Mouse (Mus musculus) liver, embryonic 13.5 days (tissue): ENCODE results near the gene Cntnap5a. TPM values are rescaled to one million over a fixed set of nuclear protein-coding genes. Genes with fewer than 3 reads are reported as not detected.

Experiments used
- ATAC-seq: fragments of 200-750 bp; cut with Nextera tagmentation; 2 replicates; pipeline ENCODE4 v1.8.0; 2017; ENCODE audit warnings: low read depth, mild to moderate bottlenecking, moderate number of reproducible peaks, moderate library complexity
- DNase-seq: peaks from one replicate; pipeline ENCODE4 v3.0.0; 2022
- H3K27ac ChIP-seq: fragments of 300-500 bp; sonication (generic); 2 replicates; pipeline ENCODE4 v1.5.1; 2015; ENCODE audit warnings: moderate library complexity, mild to moderate bottlenecking, inconsistent platforms
- H3K27me3 ChIP-seq: fragments of 300-500 bp; sonication (generic); 2 replicates; pipeline ENCODE4 v1.6.1; 2015; ENCODE audit warnings: mild to moderate bottlenecking, inconsistent platforms
- H3K36me3 ChIP-seq: fragments of 300-500 bp; sonication (generic); 2 replicates; pipeline ENCODE4 v1.6.1; 2015; ENCODE audit warnings: mild to moderate bottlenecking, inconsistent platforms
- H3K4me1 ChIP-seq: fragments of 300-500 bp; sonication (generic); replicated peaks from 2 replicates; pipeline ENCODE4 v1.6.1; 2015; ENCODE audit warnings: inconsistent platforms
- H3K4me2 ChIP-seq: fragments of 300-500 bp; sonication (generic); 2 replicates; pipeline ENCODE4 v1.6.1; 2015; ENCODE audit warnings: inconsistent platforms, mild to moderate bottlenecking, moderate library complexity
- H3K4me3 ChIP-seq: fragments of 300-500 bp; sonication (generic); replicated peaks from 2 replicates; pipeline ENCODE4 v1.5.1; 2015; ENCODE audit warnings: mild to moderate bottlenecking, inconsistent platforms
- H3K9ac ChIP-seq: fragments of 300-500 bp; sonication (generic); 2 replicates; pipeline ENCODE4 v1.6.1; 2015; ENCODE audit warnings: mild to moderate bottlenecking, inconsistent platforms
- H3K9me3 ChIP-seq: fragments of 300-500 bp; sonication (generic); replicated peaks from 2 replicates; pipeline ENCODE4 v1.6.1; 2016; ENCODE audit warnings: inconsistent platforms
- WGBS: fragments of 180-500 bp; shearing (Covaris S2); methylation state at CpG from one replicate; pipeline ENCODE4 v1.1.7; 2015; ENCODE audit not compliant: insufficient replicate concordance; 5-methylcytosine and 5-hydroxymethylcytosine counted together
- polyA plus RNA-seq: library from polyadenylated mRNA; unstranded; fragments of >200 nt; fragmentation: Nextera tagmentation; extraction: Ambion mirVana; gene quantifications from 2 replicates; pipeline ENCODE4 v1.2.1, GENCODE M21; 2015

The Cntnap5a gene
- polyA plus RNA-seq, 1 experiment from 2014 or later, result not detected

DNA sequence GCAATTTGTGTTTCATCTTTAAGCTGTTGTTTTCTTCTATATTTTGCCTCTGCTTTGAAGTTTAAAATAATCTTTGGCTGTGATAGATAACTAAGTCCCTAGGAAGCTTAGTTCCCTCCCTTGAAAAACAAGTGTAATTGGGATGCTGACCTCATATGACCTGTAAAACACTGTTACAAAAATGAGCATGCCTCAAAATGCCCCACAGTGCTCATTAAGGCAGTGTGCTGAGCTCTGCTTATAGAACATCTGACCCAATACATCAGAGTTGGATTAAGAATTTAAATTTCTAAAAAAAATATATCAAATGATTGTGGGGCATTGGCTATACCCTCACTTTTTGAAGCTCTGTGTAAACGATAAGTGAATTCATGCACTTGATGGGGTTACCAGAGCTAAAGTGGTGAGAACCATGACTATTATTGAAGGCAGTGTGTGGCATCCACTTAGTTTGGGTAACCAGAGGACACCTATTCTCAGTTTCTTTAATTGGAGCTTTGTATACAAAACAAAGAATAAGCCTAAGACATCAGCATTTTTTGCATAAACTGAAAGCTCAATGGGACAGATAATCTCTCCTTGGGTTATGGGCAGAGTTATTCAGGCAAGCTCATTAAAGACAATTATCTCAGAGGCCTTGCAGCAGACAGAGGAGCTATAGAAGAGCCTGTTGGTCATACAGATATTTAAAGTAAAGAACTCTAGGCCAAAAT lies 241.6 kb downstream of the Cntnap5a start:
- Histone ChIP-seq H3K4me2 (no peak overlapping the region), H3K9ac (no peak overlapping the region), H3K27ac (no peak overlapping the region), H3K36me3 (no peaks in the 10 kb centered on the region), H3K4me1 (no peaks in the 10 kb centered on the region), H3K9me3 (no peaks in the 10 kb centered on the region), H3K27me3 (no peaks in the 10 kb centered on the region), H3K4me3 (no peak overlapping the region)
- WGBS, result 72% methylated on average over 1 of the region's 1 CpGs
- ATAC-seq (no peak), DNase-seq (no peak)

DNA sequence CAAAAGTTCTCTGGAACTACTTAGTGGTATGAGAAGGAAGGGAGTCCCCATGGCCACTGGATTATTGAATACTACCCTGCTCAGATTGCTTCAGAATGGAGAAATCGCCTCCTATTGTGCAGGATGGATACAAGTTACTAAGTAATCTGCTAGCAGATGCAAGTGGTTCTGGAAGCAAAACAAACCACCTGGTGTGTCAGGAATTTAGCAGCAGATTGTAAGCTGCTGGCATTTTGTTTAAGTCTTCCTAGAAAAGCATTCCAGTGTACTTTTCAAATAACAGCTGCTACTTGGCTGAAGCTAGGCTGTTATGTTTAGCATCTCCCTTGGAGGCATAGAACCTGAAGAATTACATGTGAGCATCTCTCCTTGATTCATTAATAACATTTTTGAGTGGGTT lies 247.5 kb downstream of the Cntnap5a start:
- DNase-seq, result no peak
- H3K9ac ChIP-seq, result no peak overlapping the region
- H3K27ac ChIP-seq, result no peak overlapping the region
- no peaks in the 10 kb centered on the region for H3K36me3 ChIP-seq
- no peaks in the 10 kb centered on the region for H3K9me3 ChIP-seq
- no peaks in the 10 kb centered on the region for H3K4me1 ChIP-seq
- H3K4me2 ChIP-seq, result no peak overlapping the region
- ATAC-seq, result no peak
- 10% methylated on average over 1 of the region's 1 CpGs for WGBS
- H3K27me3 ChIP-seq, result no peaks in the 10 kb centered on the region
- H3K4me3 ChIP-seq, result no peak overlapping the region

- H3K27ac ChIP-seq, result no peak overlapping the region
- WGBS, result 69% methylated on average over 3 of the region's 3 CpGs
- H3K27me3 ChIP-seq, result no peaks in the 10 kb centered on the region
- no peak overlapping the region for H3K9ac ChIP-seq
- no peaks in the 10 kb centered on the region for H3K36me3 ChIP-seq
- no peak overlapping the region for H3K4me2 ChIP-seq
- DNase-seq, result no peak
- no peaks in the 10 kb centered on the region for H3K9me3 ChIP-seq
- no peak overlapping the region for H3K4me3 ChIP-seq
- no peaks in the 10 kb centered on the region for H3K4me1 ChIP-seq
- ATAC-seq, result no peak
Observed at GRCm38 (mm10) chr1:115945892-115946291, 261.3 kb downstream of the Cntnap5a start.

- H3K4me1 ChIP-seq, result no peaks in the 10 kb centered on the region
- no peak overlapping the region for H3K27ac ChIP-seq
- DNase-seq (no peak), ATAC-seq (no peak)
- H3K36me3 ChIP-seq, result no peaks in the 10 kb centered on the region
- no peaks in the 10 kb centered on the region for H3K9me3 ChIP-seq
- no peaks in the 10 kb centered on the region for H3K27me3 ChIP-seq
- no peak overlapping the region for H3K9ac ChIP-seq
- no peak overlapping the region for H3K4me3 ChIP-seq
- WGBS, result 77% methylated on average over 2 of the region's 2 CpGs
- no peak overlapping the region for H3K4me2 ChIP-seq
Observed at GRCm38 (mm10) chr1:115956528-115956927, 272.0 kb downstream of the Cntnap5a start.

- DNase-seq, result no peak
- WGBS, result 64% methylated on average over 4 of the region's 4 CpGs
Observed at GRCm38 (mm10) chr1:115964993-115965575, 280.5 kb downstream of the Cntnap5a start.

DNA sequence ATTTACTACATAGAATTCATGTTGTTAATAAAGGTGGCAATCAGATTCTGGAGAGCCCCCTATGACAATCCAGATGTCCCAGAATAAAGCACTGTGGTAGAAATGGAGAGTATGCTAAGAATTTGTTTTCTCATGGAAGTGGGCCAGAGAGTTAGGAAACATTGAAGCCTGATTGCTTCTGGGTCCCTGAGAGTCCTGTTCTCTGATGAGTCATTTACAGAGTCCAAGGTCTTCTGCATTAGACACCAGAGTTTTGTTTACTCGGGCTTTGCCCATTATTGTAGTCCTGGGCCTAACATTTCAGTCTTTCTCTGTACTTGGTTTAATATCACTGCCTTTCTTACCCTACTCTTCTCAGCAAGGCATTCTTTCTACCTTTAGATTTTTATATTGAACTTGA lies 305.6 kb downstream of the Cntnap5a start:
- no peak for ATAC-seq

More at GRCm38 (mm10) chr1:115964993-115965575, 280.5 kb downstream of the Cntnap5a start:
- Histone ChIP-seq H3K36me3 (no peaks in the 10 kb centered on the region), H3K27ac (no peak overlapping the region), H3K4me1 (no peaks in the 10 kb centered on the region), H3K27me3 (no peaks in the 10 kb centered on the region), H3K4me2 (no peak overlapping the region), H3K4me3 (no peak overlapping the region), H3K9me3 (no peaks in the 10 kb centered on the region), H3K9ac (no peak overlapping the region)
- ATAC-seq, result no peak

GRCm38 (mm10) chr1:116015768-116016167 lies 331.2 kb downstream of the Cntnap5a start:
- H3K27me3 ChIP-seq, result no peaks in the 10 kb centered on the region
- H3K27ac ChIP-seq, result no peak overlapping the region
- H3K9me3 ChIP-seq, result no peaks in the 10 kb centered on the region
- no peak for ATAC-seq
- WGBS, result 37% methylated on average over 2 of the region's 2 CpGs
- no peaks in the 10 kb centered on the region for H3K4me1 ChIP-seq
- no peak overlapping the region for H3K4me3 ChIP-seq
- DNase-seq, result no peak
- H3K36me3 ChIP-seq, result no peaks in the 10 kb centered on the region
- H3K9ac ChIP-seq, result no peak overlapping the region
- H3K4me2 ChIP-seq, result no peak overlapping the region

More for the DNA sequence above, 305.6 kb downstream of the Cntnap5a start:
- Histone ChIP-seq H3K4me1 (no peaks in the 10 kb centered on the region), H3K27ac (no peak overlapping the region), H3K9me3 (no peaks in the 10 kb centered on the region), H3K4me2 (no peak overlapping the region), H3K9ac (no peak overlapping the region), H3K4me3 (no peak overlapping the region), H3K36me3 (no peaks in the 10 kb centered on the region), H3K27me3 (no peaks in the 10 kb centered on the region)
- WGBS, result 48% methylated on average over 1 of the region's 1 CpGs
- no peak for DNase-seq

GRCm38 (mm10) chr1:116029653-116030052 lies 345.1 kb downstream of the Cntnap5a start:
- 49% methylated on average over 1 of the region's 1 CpGs for WGBS
- DNase-seq, result no peak
- Histone ChIP-seq H3K9ac (no peak overlapping the region), H3K27ac (no peak overlapping the region), H3K36me3 (no peaks in the 10 kb centered on the region), H3K4me2 (no peak overlapping the region), H3K27me3 (no peaks in the 10 kb centered on the region), H3K4me1 (no peaks in the 10 kb centered on the region), H3K4me3 (no peak overlapping the region), H3K9me3 (no peaks in the 10 kb centered on the region)
- no peak for ATAC-seq

DNA sequence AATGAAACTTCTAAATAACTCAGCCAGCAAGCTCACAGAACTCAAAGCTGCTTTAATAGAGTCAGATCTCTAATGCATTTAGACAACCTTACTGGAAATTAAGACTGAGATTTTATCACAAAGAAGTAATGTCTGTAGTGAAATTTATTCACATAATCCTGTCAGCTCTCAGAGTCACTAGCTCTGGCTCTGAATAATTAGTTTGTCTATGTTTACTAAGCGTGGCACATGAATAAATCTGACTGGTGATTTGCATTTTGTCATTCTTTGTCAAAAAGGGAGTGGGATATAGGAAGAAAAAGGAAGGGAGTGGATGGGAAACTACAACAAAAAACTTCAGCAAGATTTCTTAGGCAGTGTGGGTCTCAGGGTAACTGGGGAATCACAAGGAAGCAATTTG lies 351.3 kb downstream of the Cntnap5a start:
- no peaks in the 10 kb centered on the region for H3K36me3 ChIP-seq
- H3K4me2 ChIP-seq, result no peak overlapping the region
- no peak overlapping the region for H3K27ac ChIP-seq
- DNase-seq, result no peak
- no peak overlapping the region for H3K9ac ChIP-seq
- ATAC-seq, result no peak
- no peak overlapping the region for H3K4me3 ChIP-seq
- no peaks in the 10 kb centered on the region for H3K4me1 ChIP-seq
- no peaks in the 10 kb centered on the region for H3K9me3 ChIP-seq
- H3K27me3 ChIP-seq, result no peaks in the 10 kb centered on the region
- 43% methylated on average over 1 of the region's 1 CpGs for WGBS

- H3K27ac ChIP-seq, result no peak overlapping the region
- no peak overlapping the region for H3K9ac ChIP-seq
- no peak overlapping the region for H3K4me2 ChIP-seq
- no peaks in the 10 kb centered on the region for H3K36me3 ChIP-seq
- no peak for DNase-seq
- no peaks in the 10 kb centered on the region for H3K9me3 ChIP-seq
- H3K4me3 ChIP-seq, result no peak overlapping the region
- no peak for ATAC-seq
- no peaks in the 10 kb centered on the region for H3K4me1 ChIP-seq
- WGBS, result 52% methylated on average over 2 of the region's 2 CpGs
- H3K27me3 ChIP-seq, result no peaks in the 10 kb centered on the region
Observed at GRCm38 (mm10) chr1:116036894-116037293, 352.3 kb downstream of the Cntnap5a start.

- DNase-seq, result no peak
- Histone ChIP-seq H3K9ac (no peak overlapping the region), H3K27me3 (no peaks in the 10 kb centered on the region), H3K4me1 (no peaks in the 10 kb centered on the region), H3K4me3 (no peak overlapping the region), H3K27ac (no peak overlapping the region), H3K4me2 (no peak overlapping the region), H3K9me3 (no peaks in the 10 kb centered on the region), H3K36me3 (no peaks in the 10 kb centered on the region)
- 17% methylated on average over 1 of the region's 1 CpGs for WGBS
- ATAC-seq, result no peak
Observed at GRCm38 (mm10) chr1:116044083-116044482, 359.5 kb downstream of the Cntnap5a start.
